Mouse (Mus musculus): Measurements from ENCODE around the gene Micu2.

- TF ChIP-seq CTCF (IDR thresholded peaks at IDR 0.05; ENCODE audit: borderline replicate concordance, control insufficient read depth, extremely low read depth, insufficient read depth, low read length, poor library complexity), result no peak
- TF ChIP-seq POLR2A (IDR thresholded peaks at IDR 0.05; ENCODE audit: control insufficient read depth, extremely low read depth, insufficient read depth, low read length, poor library complexity), result no peak
Observed at GRCm38 (mm10) chr14:57886032-57886431, 113.0 kb downstream of the Micu2 start.

Data from thymus, adult 2 months (tissue).